Comparison of ENCODE assay signal across 8 mouse cellular contexts in the genomic region with DNA sequence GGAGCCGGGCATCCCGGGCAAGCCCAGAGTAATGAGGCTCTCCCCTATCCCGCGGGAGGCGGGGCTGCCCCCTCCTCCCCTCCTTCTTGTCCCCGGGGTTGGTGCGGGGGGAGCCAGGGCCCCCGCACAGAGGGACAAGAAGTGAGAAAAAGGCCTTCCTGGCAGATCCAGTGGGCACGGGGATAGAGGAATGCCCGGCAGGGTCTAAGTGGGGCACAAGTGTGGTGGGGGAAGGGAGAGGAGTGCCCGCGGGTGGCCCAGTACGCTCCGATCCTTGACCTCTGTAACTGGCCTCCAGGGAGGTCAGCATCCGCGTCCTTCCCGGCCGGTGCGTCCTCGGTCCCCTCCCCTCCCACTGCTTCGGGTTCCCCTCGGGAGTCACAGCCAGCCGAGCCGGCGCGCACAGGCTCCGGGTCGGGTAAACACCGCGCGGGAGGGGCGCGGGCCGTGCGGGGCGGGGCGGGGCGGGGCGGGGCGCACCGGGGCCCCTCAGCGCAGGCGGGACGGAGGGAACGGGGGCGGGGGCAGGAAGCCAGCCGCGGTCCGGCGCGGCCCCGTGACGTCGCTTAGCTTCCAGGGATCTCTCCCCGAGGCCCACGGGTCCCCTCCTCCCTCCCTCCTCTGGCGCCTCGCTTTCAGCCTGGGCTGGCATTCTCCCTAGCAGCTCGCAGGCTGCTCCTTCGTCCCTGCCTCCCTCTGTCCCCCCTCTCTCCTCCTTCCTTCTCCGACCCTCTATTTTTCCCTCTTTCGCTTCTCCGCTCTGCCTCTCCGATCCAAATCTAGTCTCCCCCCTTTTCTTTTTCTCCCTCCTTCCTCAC. TPM values are rescaled to one million over a fixed set of nuclear protein-coding genes. Genes with fewer than 3 reads are reported as not detected.
DNase-seq lines count a peak whose midpoint lies in the region; ATAC-seq and TF ChIP-seq lines count a peak whose summit lies in the region.

A gene (plus strand): TSS at position 562 of the 818 bp plus-strand sequence.

- peak within 1 kb of the TSS; percentile 92 for H3K9ac ChIP-seq in hindbrain, embryonic 11.5 days (ENCODE audit: low read depth, low read length)
- peak within 1 kb of the TSS; percentile 97 for H3K9ac ChIP-seq in neural tube, embryonic 15.5 days (replicated peaks)

- H3K9me3 ChIP-seq in hindbrain, embryonic 11.5 days (ENCODE audit: control insufficient read depth, low read length) = no peaks in the 10 kb centered on the region
- no peaks in the 10 kb centered on the region for H3K9me3 ChIP-seq in neural tube, embryonic 15.5 days (replicated peaks)

- TF ChIP-seq POLR2A in lung, adult 2 months (IDR thresholded peaks at IDR 0.05; ENCODE audit: borderline replicate concordance, extremely low read depth, low read depth, low read length) = peak; percentile 91; the same call in 1 of the 2 replicates

- under 1% methylated on average over 47 of the region's 64 CpGs for WGBS in hindbrain, embryonic 11.5 days
- WGBS in lung, adult 2 months = under 1% methylated on average over 61 of the region's 64 CpGs
- WGBS in neural tube, embryonic 15.5 days = 1% methylated on average over 55 of the region's 64 CpGs

- peak; percentile 80 for ATAC-seq in hindbrain, embryonic 11.5 days (ENCODE audit: low FRiP score)
- peak; percentile 84 for ATAC-seq in neural tube, embryonic 15.5 days (ENCODE audit: low FRiP score)

- no peaks in the 10 kb centered on the region for H3K36me3 ChIP-seq in hindbrain, embryonic 11.5 days (ENCODE audit: control insufficient read depth, insufficient read depth, low read length)
- no peaks in the 10 kb centered on the region for H3K36me3 ChIP-seq in neural tube, embryonic 15.5 days

- peaks cover 8% of the 10 kb centered on the region for H3K4me1 ChIP-seq in hindbrain, embryonic 11.5 days (replicated peaks; ENCODE audit: control insufficient read depth, insufficient read depth, low read length)
- H3K4me1 ChIP-seq in lung, adult 2 months (ENCODE audit: control insufficient read depth, insufficient read depth, low read length) = peaks cover 7% of the 10 kb centered on the region; the same call in 1 of the 2 replicates
- H3K4me1 ChIP-seq in neural tube, embryonic 15.5 days = peaks cover 54% of the 10 kb centered on the region

- H3K4me2 ChIP-seq in hindbrain, embryonic 11.5 days (replicated peaks; ENCODE audit: low read depth, low read length) = peak within 1 kb of the TSS; percentile 89
- H3K4me2 ChIP-seq in neural tube, embryonic 15.5 days = peak within 1 kb of the TSS; percentile 77

- peak within 1 kb of the TSS; percentile 93 for H3K27ac ChIP-seq in hindbrain, embryonic 11.5 days (ENCODE audit: low read depth, low read length)
- peak within 1 kb of the TSS; percentile 97 for H3K27ac ChIP-seq in neural tube, embryonic 15.5 days (replicated peaks)

- peak within 1 kb of the TSS; percentile 89 for H3K4me3 ChIP-seq in hindbrain, embryonic 11.5 days (ENCODE audit: low read depth, low read length)
- H3K4me3 ChIP-seq in lung, adult 2 months (replicated peaks; ENCODE audit: extremely low read depth, low read depth, low read length) = peak within 1 kb of the TSS; percentile 95
- H3K4me3 ChIP-seq in neural tube, embryonic 15.5 days (replicated peaks) = peak within 1 kb of the TSS; percentile 85

- peaks cover 3% of the 10 kb centered on the region; the same call in 1 of the 2 replicates for H3K27me3 ChIP-seq in hindbrain, embryonic 11.5 days (ENCODE audit: control insufficient read depth, insufficient read depth, low read length)
- H3K27me3 ChIP-seq in neural tube, embryonic 15.5 days (replicated peaks) = no peaks in the 10 kb centered on the region

- TF ChIP-seq CTCF in lung, adult 2 months (IDR thresholded peaks at IDR 0.05; ENCODE audit: insufficient read depth, low read length) = no peak

- DNase-seq in MN1 (ENCODE audit: low spot score) = peak; percentile 89
- peak; percentile 87 for DNase-seq in cerebellum, adult 9-10 months
- DNase-seq in frontal cortex, postnatal 10 days (ENCODE audit: low spot score in 2 of 2) = peak; percentile 81 to 84
- DNase-seq in hindbrain, embryonic 11.5 days (ENCODE audit: low spot score) = peak; percentile 82
- DNase-seq in layer of hippocampus, adult 9-11 months = peak; percentile 86
- DNase-seq in lung, adult 2 months = peak; percentile 81
- DNase-seq in thymus, postnatal 25 days = peak; percentile 36

RNA-seq across cellular contexts. Expression of the gene that starts here (rescaled TPM):
- polyA plus RNA-seq in hindbrain, embryonic 11.5 days (2014; fragmentation: Nextera tagmentation; extraction: Ambion mirVana) = 6.0 and 6.4 TPM in 2 replicates
- polyA plus RNA-seq in lung, adult 2 months (2012; rRNA removed) = 21.7 and 26.9 TPM in 2 replicates
- 18.9 and 23.1 TPM in 2 replicates for polyA plus RNA-seq in neural tube, embryonic 15.5 days (2015; fragmentation: Nextera tagmentation; extraction: Ambion mirVana)

Comparison
In these comparisons a context has a peak if more than half of its experiments do, and no peak if none do; other contexts are left out.
1. Peak in every context shown above with its lines: DNase-seq, ATAC-seq, H3K4me3 ChIP-seq and H3K27ac ChIP-seq.
2. DNase-seq: peak in every context shown above with its lines; median percentile 89 in MN1; 87 in cerebellum, adult 9-10 months; 86 in layer of hippocampus, adult 9-11 months; 82 in frontal cortex, postnatal 10 days; 82 in hindbrain, embryonic 11.5 days; 81 in lung, adult 2 months; 36 in thymus, postnatal 25 days.